8 mouse cellular contexts compared by ENCODE assay signal in the genomic region with DNA sequence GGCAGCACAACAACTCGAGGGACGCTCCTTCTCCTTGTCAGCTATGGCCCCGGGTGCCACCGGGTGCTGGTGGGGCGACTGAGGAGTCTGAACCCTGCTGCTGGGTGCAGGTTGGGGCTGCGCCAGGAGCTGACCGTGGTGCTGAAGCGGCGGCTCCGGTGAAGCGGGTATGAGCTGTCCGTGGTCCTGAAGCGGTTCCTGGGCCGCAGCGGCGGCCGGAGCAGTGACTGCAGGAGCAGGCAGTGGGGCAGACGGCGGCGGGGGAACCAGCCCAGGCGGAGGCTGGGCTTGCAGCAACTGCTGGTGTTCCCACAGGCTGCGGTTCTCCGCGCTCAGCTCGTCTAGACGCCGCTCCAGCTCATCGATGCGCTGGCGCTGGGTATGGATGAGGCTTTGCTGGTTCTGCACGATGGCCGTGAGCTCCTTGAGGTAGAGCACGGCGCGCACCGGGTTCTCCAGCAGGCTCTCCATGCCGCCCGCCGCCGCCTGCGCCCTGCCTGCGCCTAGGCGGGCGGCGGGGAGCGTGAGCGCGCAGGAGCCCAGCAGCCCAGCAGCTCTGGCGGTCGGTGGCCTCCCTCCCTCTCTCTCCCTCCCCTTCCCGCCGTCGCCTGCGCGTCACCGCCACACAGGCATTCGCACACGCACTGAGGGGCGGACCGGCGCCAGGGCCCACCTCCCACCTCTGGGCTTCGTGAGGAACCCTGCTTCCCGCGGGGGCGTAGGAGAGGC. TPM values are rescaled to one million over a fixed set of nuclear protein-coding genes. Genes with fewer than 3 reads are reported as not detected.
DNase-seq lines count a peak whose midpoint lies in the region; ATAC-seq lines count a peak whose summit lies in the region.

Gene Iqsec3 (minus strand): TSS at position 586 of the 729 bp plus-strand sequence.

- peak; percentile 12 for DNase-seq in T-cell, adult 2 months (ENCODE audit: low spot score)
- peak; percentile 83 to 86 for DNase-seq in cerebellum, postnatal 4 days (ENCODE audit: low spot score in 2 of 2)
- DNase-seq in gastrocnemius, postnatal 14 days, result peak; percentile 93
- DNase-seq in induced T-regulatory cell, adult 2 months (ENCODE audit: low read depth), result peak; percentile 75
- DNase-seq in left cerebral cortex, postnatal 10 days (ENCODE audit: extremely low spot score in 1 of 2, low spot score in 2 of 2), result peak; percentile 75 to 91
- peak; percentile 88 for DNase-seq in right cerebral cortex, postnatal 25 days
- peak; percentile 87 to 95 for DNase-seq in urinary bladder, postnatal 4 days (ENCODE audit: low spot score in 2 of 2)

- intact Hi-C loops in gastrocnemius, postnatal 14 days (cut with DNase I; ENCODE audit: low total_unique reads), result no loop called here
- intact Hi-C loops in left cerebral cortex, postnatal 10 days (cut with DNase I), result no loop called here

- peak; percentile 100 for ATAC-seq in megakaryocyte progenitor cell, adult 5-6 weeks (replicated peaks; ENCODE audit: poor library complexity)

RNA-seq across cellular contexts. Expression of gene Iqsec3, which starts in this region (rescaled TPM):
- total RNA-seq in gastrocnemius, postnatal 14 days (2021), result 1 to 10 TPM; 1.9 to 2.5 TPM
- 10 to 100 TPM; 47.8 to 49.0 TPM for total RNA-seq in left cerebral cortex, postnatal 10 days (2021)
- not detected in 2 replicates for total RNA-seq in megakaryocyte progenitor cell, adult 5-6 weeks (2015)
- not detected in 2 replicates for total RNA-seq in megakaryocyte progenitor cell, adult 5-6 weeks (2017)

Comparison
In these comparisons a context has a peak if more than half of its experiments do, and no peak if none do; other contexts are left out.
1. Peak in every context shown above with its lines: DNase-seq and ATAC-seq.
2. RNA of gene Iqsec3 (total RNA-seq): 47.8 to 49.0 TPM in left cerebral cortex, postnatal 10 days; 1.9 to 2.5 TPM in gastrocnemius, postnatal 14 days and not detected in megakaryocyte progenitor cell, adult 5-6 weeks; every median in the first group is over 10 times any median in the second.
3. Peak in ATAC-seq in megakaryocyte progenitor cell, adult 5-6 weeks; RNA of the gene not detected or under 1 TPM.
4. DNase-seq: peak in every context shown above with its lines; median percentile 93 in gastrocnemius, postnatal 14 days; 91 in urinary bladder, postnatal 4 days; 88 in right cerebral cortex, postnatal 25 days; 84 in cerebellum, postnatal 4 days; 83 in left cerebral cortex, postnatal 10 days; 75 in induced T-regulatory cell, adult 2 months; 12 in T-cell, adult 2 months.